In genomic region chr19:6974211-6975205, GRCm38 (mm10) we compare ENCODE assay signal across 7 mouse cellular contexts. TPM values are rescaled to one million over a fixed set of nuclear protein-coding genes. Genes with fewer than 3 reads are reported as not detected.
A peak's percentile ranks its signal among the peaks of the same experiment; 100 is the strongest.
DNase-seq lines count a peak whose midpoint lies in the region; ATAC-seq lines count a peak whose summit lies in the region.

Gene Ppp1r14b, plus strand, starts transcription at chr19:6974968.

- no peaks in the 10 kb centered on the region for H3K9me3 ChIP-seq in hindbrain, embryonic 14.5 days (ENCODE audit: control insufficient read depth, low read length)

- H3K9ac ChIP-seq in hindbrain, embryonic 14.5 days: peak within 1 kb of the TSS; percentile 80

- peak; percentile 61 for ATAC-seq in hindbrain, embryonic 14.5 days (ENCODE audit: low FRiP score)
- ATAC-seq in megakaryocyte progenitor cell, adult 5-6 weeks (replicated peaks; ENCODE audit: poor library complexity): peak; percentile 63

- peaks cover 11% of the 10 kb centered on the region for H3K27me3 ChIP-seq in hindbrain, embryonic 14.5 days (ENCODE audit: control insufficient read depth, insufficient read depth, low read length)

- intact Hi-C loops in left cerebral cortex, postnatal 10 days (cut with DNase I): loop anchor here (5.0 kb wide), 1 partner anchor 32 kb away; the partner anchor contains the start of genes Bad and Gpr137

- peak; percentile 70 for DNase-seq in WW6 (ENCODE audit: low read depth, low spot score)
- peak; percentile 63 to 82 for DNase-seq in cerebellum, postnatal 25 days
- DNase-seq in frontal cortex, postnatal 36 days (ENCODE audit: low spot score in 2 of 2): peak; percentile 77
- DNase-seq in hindbrain, embryonic 14.5 days (ENCODE audit: low spot score): peak; percentile 79
- peak; percentile 62 to 93 for DNase-seq in left cerebral cortex, postnatal 10 days (ENCODE audit: extremely low spot score in 1 of 2, low spot score in 2 of 2)
- DNase-seq in skeletal muscle tissue, adult 2 months (ENCODE audit: low read depth, low spot score): peak; percentile 69

- H3K27ac ChIP-seq in hindbrain, embryonic 14.5 days: peak within 1 kb of the TSS; percentile 95

- H3K4me1 ChIP-seq in hindbrain, embryonic 14.5 days (replicated peaks; ENCODE audit: control insufficient read depth, insufficient read depth, low read length): peaks cover 30% of the 10 kb centered on the region

- WGBS in hindbrain, embryonic 14.5 days: under 1% methylated on average over 75 of the region's 84 CpGs

- H3K4me2 ChIP-seq in hindbrain, embryonic 14.5 days (replicated peaks): peak within 1 kb of the TSS; percentile 81

- H3K4me3 ChIP-seq in hindbrain, embryonic 14.5 days (replicated peaks; ENCODE audit: low read length): peak within 1 kb of the TSS; percentile 66

- H3K36me3 ChIP-seq in hindbrain, embryonic 14.5 days (replicated peaks; ENCODE audit: control insufficient read depth, insufficient read depth): peaks cover 22% of the 10 kb centered on the region

RNA-seq across cellular contexts. Expression of gene Ppp1r14b, which starts in this region (rescaled TPM):
- 211 and 215 TPM in 2 replicates for polyA plus RNA-seq in hindbrain, embryonic 14.5 days (2014; fragmentation: Nextera tagmentation; extraction: Ambion mirVana)
- total RNA-seq in left cerebral cortex, postnatal 10 days (2021): 10 to 100 TPM; 97.2 to 98.4 TPM
- total RNA-seq in megakaryocyte progenitor cell, adult 5-6 weeks (2015): 190 and 236 TPM in 2 replicates
- 131 and 141 TPM in 2 replicates for total RNA-seq in megakaryocyte progenitor cell, adult 5-6 weeks (2017)

Comparison
In these comparisons a context has a peak if more than half of its experiments do, and no peak if none do; other contexts are left out.
1. Peak in every context shown above with its lines: DNase-seq, ATAC-seq, H3K4me3 ChIP-seq and H3K27ac ChIP-seq.